Mouse (Mus musculus) midbrain, embryonic 11.5 days (tissue): Measurements from ENCODE around the gene Tmem206. TPM values are rescaled to one million over a fixed set of nuclear protein-coding genes. Genes with fewer than 3 reads are reported as not detected.

ENCODE experiments used
- ATAC-seq: fragments of 200-750 bp; cut with Nextera tagmentation; 2 replicates; pipeline ENCODE4 v1.8.0; 2017; ENCODE audit warnings: moderate TSS enrichment, moderate library complexity; ENCODE audit not compliant: low FRiP score
- DNase-seq: peaks from one replicate; pipeline ENCODE4 v3.0.0; 2015; ENCODE audit warnings: low spot score; ENCODE audit errors: missing footprints
- H3K27ac ChIP-seq: fragments of 300-500 bp; sonication (generic); 2 replicates; pipeline ENCODE4 v1.5.1; 2014; ENCODE audit warnings: low read depth, low read length
- H3K27me3 ChIP-seq: fragments of 300-500 bp; sonication (generic); 2 replicates; pipeline ENCODE4 v1.6.1; 2014; ENCODE audit warnings: mild to moderate bottlenecking, low read length, moderate library complexity, mixed read lengths; ENCODE audit not compliant: control insufficient read depth, insufficient read depth
- H3K36me3 ChIP-seq: fragments of 300-500 bp; sonication (generic); 2 replicates; pipeline ENCODE4 v1.6.1; 2014; ENCODE audit warnings: mild to moderate bottlenecking, low read length, moderate library complexity, mixed read lengths; ENCODE audit not compliant: control insufficient read depth, insufficient read depth
- H3K4me1 ChIP-seq: fragments of 300-500 bp; sonication (generic); 2 replicates; pipeline ENCODE4 v1.6.1; 2014; ENCODE audit warnings: low read length; ENCODE audit not compliant: control insufficient read depth, insufficient read depth
- H3K4me2 ChIP-seq: fragments of 300-500 bp; sonication (generic); 2 replicates; pipeline ENCODE4 v1.6.1; 2014; ENCODE audit warnings: mild to moderate bottlenecking, moderate library complexity
- H3K4me3 ChIP-seq: fragments of 300-500 bp; sonication (generic); 2 replicates; pipeline ENCODE4 v1.5.1; 2014; ENCODE audit warnings: low read depth, low read length
- H3K9ac ChIP-seq: fragments of 300-500 bp; sonication (generic); 2 replicates; pipeline ENCODE4 v1.6.1; 2014; ENCODE audit warnings: low read length
- H3K9me3 ChIP-seq: fragments of 300-500 bp; sonication (generic); 2 replicates; pipeline ENCODE4 v1.6.1; 2016; ENCODE audit warnings: low read length; ENCODE audit not compliant: control insufficient read depth
- WGBS: fragments of 180-500 bp; shearing (Covaris S2); extraction: QIAGEN DNeasy Blood & Tissue Kit; methylation state at CpG from one replicate; pipeline ENCODE4 v1.1.7; 2014; 5-methylcytosine and 5-hydroxymethylcytosine counted together
- polyA plus RNA-seq: library from polyadenylated mRNA; unstranded; fragments of >200 nt; fragmentation: Nextera tagmentation; extraction: Ambion mirVana; gene quantifications from 2 replicates; pipeline ENCODE4 v1.2.1, GENCODE M21; 2014

Tmem206 gene
- polyA plus RNA-seq, 1 experiment from 2014 or later = 38.5 TPM

DNA sequence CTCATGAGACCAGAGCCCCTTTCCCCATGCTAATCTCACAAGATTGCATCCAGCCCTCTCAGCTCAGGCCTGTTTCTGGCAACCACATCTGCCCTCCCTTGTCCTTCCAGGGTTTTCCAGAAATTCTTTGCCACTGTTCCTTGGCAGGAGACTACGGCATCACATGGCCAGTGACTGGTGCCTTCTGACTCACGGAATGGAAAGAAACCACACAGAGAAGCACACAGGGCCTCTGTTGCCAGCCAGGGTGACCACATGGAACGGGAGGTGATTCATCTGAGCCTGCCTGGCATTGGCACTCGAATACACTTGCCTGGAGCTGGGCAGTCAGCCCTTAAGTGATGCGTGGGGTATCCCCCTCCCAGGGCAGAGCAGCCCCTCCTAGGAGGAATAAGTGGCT, 33.4 kb upstream of the Tmem206 start:
- Histone ChIP-seq H3K27me3 (no peaks in the 10 kb centered on the region), H3K9ac (no peak overlapping the region), H3K4me2 (no peak overlapping the region), H3K27ac (no peak overlapping the region), H3K9me3 (no peaks in the 10 kb centered on the region), H3K4me1 (no peaks in the 10 kb centered on the region), H3K4me3 (no peak overlapping the region), H3K36me3 (no peaks in the 10 kb centered on the region)
- ATAC-seq = no peak
- DNase-seq = no peak
- WGBS = 78% methylated on average over 5 of the region's 5 CpGs

DNA sequence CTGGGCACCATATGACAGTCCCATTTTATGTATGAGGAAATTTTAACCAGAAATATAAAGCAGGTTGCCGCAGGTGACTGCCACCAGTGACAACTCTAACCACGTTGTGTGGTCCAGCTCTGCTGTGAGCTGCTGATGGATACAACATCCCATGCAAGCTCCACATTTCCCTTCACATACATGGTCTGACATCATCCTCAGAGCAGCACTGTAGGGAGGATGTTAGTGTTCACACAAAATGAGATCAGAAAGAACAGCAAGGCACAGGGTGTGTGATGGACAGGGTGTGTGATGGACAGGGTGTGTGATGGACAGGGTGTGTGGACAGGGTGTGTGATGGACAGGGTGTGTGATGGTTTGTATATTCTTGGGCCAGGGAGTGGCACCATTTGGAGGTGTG, 32.7 kb upstream of the Tmem206 start:
- no peaks in the 10 kb centered on the region for H3K27me3 ChIP-seq
- ATAC-seq (no peak), DNase-seq (no peak)
- 86% methylated on average over 2 of the region's 2 CpGs for WGBS
- H3K36me3 ChIP-seq = no peaks in the 10 kb centered on the region
- no peak overlapping the region for H3K27ac ChIP-seq
- H3K4me1 ChIP-seq = no peaks in the 10 kb centered on the region
- no peaks in the 10 kb centered on the region for H3K9me3 ChIP-seq
- no peak overlapping the region for H3K9ac ChIP-seq
- no peak overlapping the region for H3K4me2 ChIP-seq
- no peak overlapping the region for H3K4me3 ChIP-seq

DNA sequence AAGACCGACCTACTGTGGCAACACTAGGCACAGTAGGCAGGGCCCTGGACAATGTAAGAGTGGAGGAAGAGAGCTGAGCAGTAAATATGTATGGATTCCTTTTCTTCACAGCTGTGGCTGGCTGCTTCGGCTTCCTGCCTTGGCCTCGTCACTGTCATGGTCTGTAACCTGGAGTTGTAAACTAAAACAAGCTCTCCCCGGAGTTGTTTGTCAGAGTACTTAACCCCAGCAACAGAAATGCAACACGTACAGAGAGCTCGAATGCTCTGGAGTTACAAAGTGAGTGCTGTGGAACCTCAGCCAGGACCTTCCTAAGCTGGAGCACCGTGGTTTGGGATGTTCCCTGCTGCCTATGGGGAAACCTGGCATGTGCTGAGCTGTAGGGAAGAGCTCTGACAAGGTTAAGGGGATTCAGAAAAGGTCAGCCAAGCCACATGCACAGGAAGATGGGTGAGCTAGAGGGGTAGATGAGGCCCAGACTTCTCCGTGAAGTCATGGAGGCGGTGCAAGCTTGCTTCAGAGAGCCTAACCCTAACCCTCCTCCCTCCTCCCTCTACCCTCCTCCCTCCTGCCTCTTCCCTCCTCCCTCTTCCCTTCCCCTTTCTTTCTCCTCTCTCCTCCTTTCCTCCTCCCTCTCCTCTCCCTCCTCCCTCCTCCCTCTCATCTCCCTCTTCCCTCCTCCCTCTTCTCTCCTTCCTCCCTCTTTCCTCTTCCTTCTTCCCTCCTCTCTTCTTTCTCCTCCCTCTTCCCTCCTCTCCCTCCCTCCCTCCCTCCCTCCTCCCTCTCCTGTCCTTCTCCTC, 31.5 kb upstream of the Tmem206 start:
- no peaks in the 10 kb centered on the region for H3K36me3 ChIP-seq
- H3K4me1 ChIP-seq = no peaks in the 10 kb centered on the region
- H3K4me2 ChIP-seq = no peak overlapping the region
- no peak overlapping the region for H3K9ac ChIP-seq
- no peak overlapping the region for H3K27ac ChIP-seq
- no peaks in the 10 kb centered on the region for H3K27me3 ChIP-seq
- WGBS = 74% methylated on average over 9 of the region's 9 CpGs
- no peak for ATAC-seq
- H3K4me3 ChIP-seq = no peak overlapping the region
- DNase-seq = peak; percentile 77
- H3K9me3 ChIP-seq = no peaks in the 10 kb centered on the region

DNA sequence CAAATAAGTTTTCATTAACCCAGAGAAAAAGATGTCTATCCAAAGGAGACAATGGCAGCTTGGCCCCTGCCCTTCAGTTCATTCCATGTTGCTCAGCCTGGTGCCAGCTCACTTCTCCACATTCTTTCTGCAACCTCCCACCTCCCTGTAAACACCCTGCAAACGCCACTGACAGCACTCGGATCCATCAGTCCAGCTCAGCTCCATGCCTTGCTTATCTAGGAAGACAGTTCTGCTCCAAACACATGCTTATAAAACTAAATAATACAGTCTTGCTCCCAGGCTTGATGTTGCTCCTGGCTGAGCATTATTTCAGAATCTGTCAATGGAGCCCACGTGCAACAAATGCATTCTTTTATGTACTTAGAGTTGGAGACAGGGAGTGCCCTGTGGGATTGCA, 29.9 kb upstream of the Tmem206 start:
- Histone ChIP-seq H3K4me2 (no peak overlapping the region), H3K36me3 (no peaks in the 10 kb centered on the region), H3K27ac (no peak overlapping the region), H3K9ac (no peak overlapping the region), H3K4me1 (no peaks in the 10 kb centered on the region), H3K4me3 (no peak overlapping the region), H3K27me3 (no peaks in the 10 kb centered on the region), H3K9me3 (no peaks in the 10 kb centered on the region)
- no peak for ATAC-seq
- peak; percentile 59 for DNase-seq
- 54% methylated on average over 3 of the region's 3 CpGs for WGBS

DNA sequence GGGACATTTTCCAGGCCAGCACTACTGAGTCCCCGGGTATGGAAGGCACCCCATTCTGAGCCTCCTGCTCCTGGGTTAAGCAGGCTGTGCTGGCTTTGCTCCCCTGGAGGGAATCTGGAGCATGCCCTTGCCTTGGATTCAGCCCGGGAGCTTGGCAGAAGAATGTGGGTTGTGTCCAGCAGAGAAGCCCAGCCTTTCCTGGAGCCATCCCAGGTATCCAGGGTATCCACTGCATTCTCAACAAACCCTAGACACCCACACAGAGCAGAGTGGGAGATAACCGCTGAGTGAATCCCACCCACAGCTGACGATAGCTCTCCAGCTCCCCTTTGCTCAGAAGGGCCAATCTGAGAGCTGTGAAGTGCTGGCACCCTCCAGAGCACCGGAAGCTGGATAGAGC, 29.3 kb upstream of the Tmem206 start:
- WGBS = 75% methylated on average over 5 of the region's 5 CpGs
- H3K4me3 ChIP-seq = no peak overlapping the region
- H3K4me2 ChIP-seq = no peak overlapping the region

DNA sequence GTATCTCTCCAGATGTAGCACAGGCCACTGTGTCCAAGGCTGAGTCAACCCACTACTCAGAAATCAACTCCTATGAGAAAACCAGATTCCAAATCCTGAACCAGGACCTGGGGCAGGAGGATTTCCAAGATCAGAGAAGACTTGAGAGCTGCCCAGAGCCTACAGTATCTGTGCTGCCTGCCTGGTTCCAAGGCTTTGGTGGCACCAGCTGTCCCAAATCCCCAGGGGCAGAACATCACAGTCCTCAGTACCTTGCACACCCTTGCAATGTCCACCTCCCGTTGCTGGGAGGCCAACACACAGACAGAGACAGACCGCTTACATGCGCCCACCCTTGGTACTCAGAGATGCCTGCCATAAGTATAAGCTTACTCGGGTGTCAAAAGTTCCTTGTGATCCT, 27.4 kb upstream of the Tmem206 start:
- 88% methylated on average over 4 of the region's 4 CpGs for WGBS
- H3K4me2 ChIP-seq = no peak overlapping the region
- H3K4me3 ChIP-seq = no peak overlapping the region
- no peak for ATAC-seq
- no peaks in the 10 kb centered on the region for H3K36me3 ChIP-seq
- H3K9ac ChIP-seq = no peak overlapping the region
- no peaks in the 10 kb centered on the region for H3K4me1 ChIP-seq
- peak; percentile 79 for DNase-seq
- H3K27me3 ChIP-seq = no peaks in the 10 kb centered on the region
- H3K27ac ChIP-seq = no peak overlapping the region
- no peaks in the 10 kb centered on the region for H3K9me3 ChIP-seq

More for the DNA sequence above, 29.3 kb upstream of the Tmem206 start:
- H3K9me3 ChIP-seq = no peaks in the 10 kb centered on the region
- H3K27me3 ChIP-seq = no peaks in the 10 kb centered on the region
- H3K27ac ChIP-seq = no peak overlapping the region
- H3K4me1 ChIP-seq = no peaks in the 10 kb centered on the region
- no peaks in the 10 kb centered on the region for H3K36me3 ChIP-seq
- no peak overlapping the region for H3K9ac ChIP-seq
- DNase-seq (peak; percentile 28), ATAC-seq (no peak)

DNA sequence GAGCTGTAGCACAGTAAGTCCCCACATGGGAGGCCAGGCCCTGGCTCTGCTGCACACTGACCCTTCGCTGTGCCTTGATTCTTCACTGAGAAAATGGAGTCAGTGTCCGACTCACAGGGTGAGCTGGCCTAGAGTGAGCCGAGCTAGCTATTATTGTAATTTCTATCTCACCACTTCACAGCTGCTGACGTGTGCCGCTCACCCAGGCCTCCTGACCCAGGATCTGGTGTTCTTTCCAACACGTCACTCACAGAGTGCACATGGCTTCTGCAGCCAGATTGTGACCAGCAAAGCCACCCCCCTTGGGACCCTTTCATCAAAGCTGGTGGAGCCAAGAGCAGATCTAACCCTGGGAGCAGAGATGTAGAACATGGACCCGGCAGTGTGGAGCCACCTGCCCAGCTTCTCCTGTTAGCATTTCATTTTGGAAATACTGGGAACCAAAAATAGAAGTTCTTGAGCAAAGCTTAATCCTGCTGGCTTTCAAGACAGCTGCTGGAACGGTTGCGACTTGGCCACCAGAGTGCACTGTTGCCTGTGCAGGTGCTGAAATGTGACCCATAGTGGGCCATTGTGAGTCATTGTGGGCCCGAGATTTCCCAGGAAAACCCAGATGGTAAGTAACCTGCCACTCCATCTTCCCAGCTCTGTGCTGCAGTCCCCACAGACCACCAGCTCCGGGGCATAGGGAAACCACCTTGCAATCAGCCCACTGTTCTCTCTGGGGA, 26.3 kb upstream of the Tmem206 start:
- Histone ChIP-seq H3K27ac (no peak overlapping the region), H3K4me2 (no peak overlapping the region), H3K9me3 (no peaks in the 10 kb centered on the region), H3K36me3 (no peaks in the 10 kb centered on the region), H3K27me3 (no peaks in the 10 kb centered on the region), H3K9ac (no peak overlapping the region), H3K4me1 (no peaks in the 10 kb centered on the region), H3K4me3 (no peak overlapping the region)
- peak; percentile 4; the same call in 1 of the 2 replicates for ATAC-seq
- 59% methylated on average over 11 of the region's 11 CpGs for WGBS
- peak; percentile 81 for DNase-seq

DNA sequence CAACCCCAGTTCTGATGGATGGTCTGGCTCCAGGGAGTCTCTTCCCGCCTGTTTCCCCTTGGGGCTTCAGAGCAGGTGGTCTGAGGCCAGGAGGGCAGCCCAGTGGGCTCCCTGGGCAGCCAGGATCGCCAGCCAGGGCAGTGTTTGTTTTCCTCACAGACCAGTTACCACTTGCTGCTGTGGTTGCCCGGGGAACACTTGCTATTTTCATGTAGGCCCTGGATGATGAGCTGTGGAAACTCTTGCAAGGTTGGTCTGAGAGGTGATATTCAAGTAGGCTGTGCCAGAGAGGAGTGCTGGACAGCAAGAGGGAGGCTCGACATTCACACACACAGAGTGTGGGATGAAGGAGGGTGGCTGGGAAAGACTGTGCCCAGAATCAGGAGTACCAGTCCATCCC, 23.8 kb upstream of the Tmem206 start:
- Histone ChIP-seq H3K9me3 (no peaks in the 10 kb centered on the region), H3K4me3 (no peak overlapping the region), H3K4me1 (no peaks in the 10 kb centered on the region), H3K9ac (no peak overlapping the region), H3K27me3 (no peaks in the 10 kb centered on the region), H3K4me2 (no peak overlapping the region), H3K27ac (no peak overlapping the region), H3K36me3 (no peaks in the 10 kb centered on the region)
- ATAC-seq = no peak
- DNase-seq = peak; percentile 83
- WGBS = 26% methylated on average over 4 of the region's 4 CpGs

DNA sequence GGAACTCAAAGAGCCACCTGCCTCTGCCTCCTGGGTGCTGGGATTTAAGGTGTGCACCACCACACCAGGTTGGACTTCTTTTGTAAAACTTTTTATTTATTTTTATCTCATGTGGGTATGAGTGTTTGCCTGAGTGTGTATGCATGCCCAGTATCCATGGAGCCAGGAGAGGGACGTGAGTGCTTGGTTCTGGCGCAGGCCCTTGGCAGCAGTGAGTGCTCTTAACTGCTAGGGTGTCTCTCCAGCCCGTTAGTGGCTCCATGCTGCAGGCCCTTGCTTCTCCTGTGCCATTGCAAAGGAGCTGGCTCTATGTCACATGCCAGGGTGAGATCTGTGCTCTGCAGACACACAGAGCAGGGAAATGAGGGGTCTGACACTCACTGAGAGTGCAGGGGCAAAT, 22.0 kb upstream of the Tmem206 start:
- no peak for ATAC-seq

More for the DNA sequence above, 22.0 kb upstream of the Tmem206 start:
- Histone ChIP-seq H3K9me3 (no peaks in the 10 kb centered on the region), H3K27me3 (no peaks in the 10 kb centered on the region), H3K4me3 (no peak overlapping the region), H3K9ac (no peak overlapping the region), H3K36me3 (no peaks in the 10 kb centered on the region), H3K27ac (no peak overlapping the region), H3K4me2 (no peak overlapping the region), H3K4me1 (no peaks in the 10 kb centered on the region)
- 74% methylated on average over 3 of the region's 3 CpGs for WGBS
- DNase-seq = no peak
